Mouse (Mus musculus): ENCODE results near the gene Arl5a. TPM values are rescaled to one million over a fixed set of nuclear protein-coding genes. Genes with fewer than 3 reads are reported as not detected.

Gene Arl5a
- total and polyA plus RNA-seq, 3 experiments, result 5.4 to 40.3 (median 32.1) TPM

- H3K4me3 ChIP-seq (ENCODE audit: low read depth, low read length), result no peak overlapping the region
- peaks cover 18% of the 10 kb centered on the region for H3K27me3 ChIP-seq (ENCODE audit: insufficient read depth, low read length)
- DNase-seq (ENCODE audit: low spot score), result no peak
- 0 out of 2 replicates have a peak, but pooled peaks cover 1% of the 10 kb centered on the region for H3K4me1 ChIP-seq (ENCODE audit: insufficient read depth, low read depth, low read length)
- H3K9me3 ChIP-seq (replicated peaks), result no peaks in the 10 kb centered on the region
- TF ChIP-seq GATA1 (IDR thresholded peaks at IDR 0.05; ENCODE audit: borderline replicate concordance, low read length) (no peak), TAL1 (conservative IDR thresholded peaks at IDR 0.05; ENCODE audit: low read depth, low read length) (no peak), CTCF (IDR thresholded peaks at IDR 0.05; ENCODE audit: low read depth, low read length) (no peak), GATA2 (IDR thresholded peaks at IDR 0.05; ENCODE audit: borderline replicate concordance, low read depth, low read length) (no peak), POLR2AphosphoS5 (IDR thresholded peaks at IDR 0.05; ENCODE audit: insufficient replicate concordance, low read depth, low read length) (no peak)
- ATAC-seq (ENCODE audit: extremely low read depth, insufficient number of reproducible peaks, low FRiP score, poor library complexity, severe bottlenecking), result no peak
- no peaks in the 10 kb centered on the region for H3K36me3 ChIP-seq (replicated peaks)
Measured at GRCm38 (mm10) chr2:52367665-52368064, 57.0 kb downstream of the Arl5a start.

GRCm38 (mm10) chr2:52367248-52367647 is 57.5 kb downstream of the Arl5a start:
- H3K4me1 ChIP-seq (ENCODE audit: insufficient read depth, low read depth, low read length), result no peaks in the 10 kb centered on the region
- peaks cover 18% of the 10 kb centered on the region for H3K27me3 ChIP-seq (ENCODE audit: insufficient read depth, low read length)

GRCm38 (mm10) chr2:52361086-52361485 is 63.6 kb downstream of the Arl5a start:
- DNase-seq (ENCODE audit: low spot score) (no peak), ATAC-seq (ENCODE audit: extremely low read depth, insufficient number of reproducible peaks, low FRiP score, poor library complexity, severe bottlenecking) (no peak)
- Histone ChIP-seq H3K4me1 (ENCODE audit: insufficient read depth, low read depth, low read length) (peaks cover 2% of the 10 kb centered on the region; the same call in 1 of the 2 replicates), H3K36me3 (replicated peaks) (no peaks in the 10 kb centered on the region), H3K4me3 (ENCODE audit: low read depth, low read length) (no peak overlapping the region), H3K27me3 (ENCODE audit: insufficient read depth, low read length) (peaks cover 3% of the 10 kb centered on the region; the same call in 1 of the 2 replicates), H3K9me3 (replicated peaks) (no peaks in the 10 kb centered on the region)
- no peak for TF ChIP-seq CTCF (IDR thresholded peaks at IDR 0.05; ENCODE audit: low read depth, low read length)
- TF ChIP-seq GATA1 (IDR thresholded peaks at IDR 0.05; ENCODE audit: borderline replicate concordance, low read length), result no peak
- no peak for TF ChIP-seq POLR2AphosphoS5 (IDR thresholded peaks at IDR 0.05; ENCODE audit: insufficient replicate concordance, low read depth, low read length)
- TF ChIP-seq GATA2 (IDR thresholded peaks at IDR 0.05; ENCODE audit: borderline replicate concordance, low read depth, low read length), result no peak
- no peak for TF ChIP-seq TAL1 (conservative IDR thresholded peaks at IDR 0.05; ENCODE audit: low read depth, low read length)

More at GRCm38 (mm10) chr2:52367248-52367647, 57.5 kb downstream of the Arl5a start:
- DNase-seq (ENCODE audit: low spot score) (no peak), ATAC-seq (ENCODE audit: extremely low read depth, insufficient number of reproducible peaks, low FRiP score, poor library complexity, severe bottlenecking) (no peak)
- Histone ChIP-seq H3K4me3 (ENCODE audit: low read depth, low read length) (no peak overlapping the region), H3K9me3 (replicated peaks) (no peaks in the 10 kb centered on the region), H3K36me3 (replicated peaks) (no peaks in the 10 kb centered on the region)
- TF ChIP-seq CTCF (IDR thresholded peaks at IDR 0.05; ENCODE audit: low read depth, low read length) (no peak), TAL1 (conservative IDR thresholded peaks at IDR 0.05; ENCODE audit: low read depth, low read length) (no peak), GATA2 (IDR thresholded peaks at IDR 0.05; ENCODE audit: borderline replicate concordance, low read depth, low read length) (no peak), GATA1 (IDR thresholded peaks at IDR 0.05; ENCODE audit: borderline replicate concordance, low read length) (no peak), POLR2AphosphoS5 (IDR thresholded peaks at IDR 0.05; ENCODE audit: insufficient replicate concordance, low read depth, low read length) (no peak)

GRCm38 (mm10) chr2:52359722-52360121 is 65.0 kb downstream of the Arl5a start:
- peaks cover 3% of the 10 kb centered on the region; the same call in 1 of the 2 replicates for H3K27me3 ChIP-seq (ENCODE audit: insufficient read depth, low read length)
- TF ChIP-seq TAL1 (conservative IDR thresholded peaks at IDR 0.05; ENCODE audit: low read depth, low read length) (no peak), GATA2 (IDR thresholded peaks at IDR 0.05; ENCODE audit: borderline replicate concordance, low read depth, low read length) (no peak), GATA1 (IDR thresholded peaks at IDR 0.05; ENCODE audit: borderline replicate concordance, low read length) (no peak), POLR2AphosphoS5 (IDR thresholded peaks at IDR 0.05; ENCODE audit: insufficient replicate concordance, low read depth, low read length) (no peak), CTCF (IDR thresholded peaks at IDR 0.05; ENCODE audit: low read depth, low read length) (no peak)

GRCm38 (mm10) chr2:52358156-52358555 is 66.5 kb downstream of the Arl5a start:
- no peak overlapping the region for H3K4me3 ChIP-seq (ENCODE audit: low read depth, low read length)
- H3K9me3 ChIP-seq (replicated peaks), result no peaks in the 10 kb centered on the region
- ATAC-seq (ENCODE audit: extremely low read depth, insufficient number of reproducible peaks, low FRiP score, poor library complexity, severe bottlenecking) (no peak), DNase-seq (ENCODE audit: low spot score) (no peak)
- H3K4me1 ChIP-seq (ENCODE audit: insufficient read depth, low read depth, low read length), result peaks cover 4% of the 10 kb centered on the region; the same call in 1 of the 2 replicates
- no peak for TF ChIP-seq GATA1 (IDR thresholded peaks at IDR 0.05; ENCODE audit: borderline replicate concordance, low read length)
- no peak for TF ChIP-seq TAL1 (conservative IDR thresholded peaks at IDR 0.05; ENCODE audit: low read depth, low read length)
- TF ChIP-seq GATA2 (IDR thresholded peaks at IDR 0.05; ENCODE audit: borderline replicate concordance, low read depth, low read length), result no peak
- no peak for TF ChIP-seq POLR2AphosphoS5 (IDR thresholded peaks at IDR 0.05; ENCODE audit: insufficient replicate concordance, low read depth, low read length)
- no peak for TF ChIP-seq CTCF (IDR thresholded peaks at IDR 0.05; ENCODE audit: low read depth, low read length)
- H3K36me3 ChIP-seq (replicated peaks), result no peaks in the 10 kb centered on the region
- H3K27me3 ChIP-seq (ENCODE audit: insufficient read depth, low read length), result peaks cover 6% of the 10 kb centered on the region; the same call in 1 of the 2 replicates

More at GRCm38 (mm10) chr2:52359722-52360121, 65.0 kb downstream of the Arl5a start:
- Histone ChIP-seq H3K9me3 (replicated peaks) (no peaks in the 10 kb centered on the region), H3K36me3 (replicated peaks) (no peaks in the 10 kb centered on the region), H3K4me3 (ENCODE audit: low read depth, low read length) (no peak overlapping the region), H3K4me1 (ENCODE audit: insufficient read depth, low read depth, low read length) (peaks cover 4% of the 10 kb centered on the region; the same call in 1 of the 2 replicates)
- ATAC-seq (ENCODE audit: extremely low read depth, insufficient number of reproducible peaks, low FRiP score, poor library complexity, severe bottlenecking), result no peak
- no peak for DNase-seq (ENCODE audit: low spot score)

- H3K36me3 ChIP-seq (replicated peaks), result no peaks in the 10 kb centered on the region
- no peak overlapping the region for H3K4me3 ChIP-seq (ENCODE audit: low read depth, low read length)
- H3K4me1 ChIP-seq (ENCODE audit: insufficient read depth, low read depth, low read length), result 0 out of 2 replicates have a peak, but pooled peaks cover 2% of the 10 kb centered on the region
- no peak for TF ChIP-seq POLR2AphosphoS5 (IDR thresholded peaks at IDR 0.05; ENCODE audit: insufficient replicate concordance, low read depth, low read length)
- no peak for TF ChIP-seq GATA1 (IDR thresholded peaks at IDR 0.05; ENCODE audit: borderline replicate concordance, low read length)
- no peak for TF ChIP-seq TAL1 (conservative IDR thresholded peaks at IDR 0.05; ENCODE audit: low read depth, low read length)
- no peak for TF ChIP-seq CTCF (IDR thresholded peaks at IDR 0.05; ENCODE audit: low read depth, low read length)
- no peak for TF ChIP-seq GATA2 (IDR thresholded peaks at IDR 0.05; ENCODE audit: borderline replicate concordance, low read depth, low read length)
- no peaks in the 10 kb centered on the region for H3K9me3 ChIP-seq (replicated peaks)
- no peak for DNase-seq (ENCODE audit: low spot score)
- H3K27me3 ChIP-seq (ENCODE audit: insufficient read depth, low read length), result 0 out of 2 replicates have a peak, but pooled peaks cover 3% of the 10 kb centered on the region
- ATAC-seq (ENCODE audit: extremely low read depth, insufficient number of reproducible peaks, low FRiP score, poor library complexity, severe bottlenecking), result no peak
Measured at GRCm38 (mm10) chr2:52351029-52351428, 73.7 kb downstream of the Arl5a start.

Other genes with a start within 250 kb of the Arl5a start
- 0.75 and 2.6 TPM in 2 replicates for gene Neb, start 46.4 kb downstream of the Arl5a start, total RNA-seq (2014; fragmentation: Nextera tagmentation)
- 0.58 and 1.2 TPM in 2 replicates for gene Neb, start 46.4 kb downstream of the Arl5a start, total RNA-seq (2017)
- 0.01 and 0.05 TPM in 2 replicates for gene Neb, start 46.4 kb downstream of the Arl5a start, polyA plus RNA-seq (2012)